Mouse (Mus musculus): Measurements from ENCODE around the gene Cbln3. TPM values are rescaled to one million over a fixed set of nuclear protein-coding genes. Genes with fewer than 3 reads are reported as not detected.
A peak's percentile ranks its signal among the peaks of the same experiment; 100 is the strongest.

The Cbln3 gene
- polyA plus RNA-seq, 1 experiment from 2014 or later: 0.74 TPM

- under 1% methylated on average over 39 of the region's 39 CpGs for WGBS
- Histone ChIP-seq H3K27ac (ENCODE audit: low read length) (peak within 1 kb of the TSS; percentile 83), H3K27me3 (ENCODE audit: insufficient read depth, low read length) (no peaks in the 10 kb centered on the region), H3K9ac (replicated peaks; ENCODE audit: low read length) (peak within 1 kb of the TSS; percentile 83), H3K4me3 (ENCODE audit: low read length) (peak within 1 kb of the TSS; percentile 59), H3K9me3 (ENCODE audit: low read length) (no peaks in the 10 kb centered on the region), H3K4me1 (ENCODE audit: insufficient read depth, low read length) (peaks cover 16% of the 10 kb centered on the region), H3K36me3 (ENCODE audit: insufficient read depth, low read length) (peaks cover 28% of the 10 kb centered on the region), H3K4me2 (replicated peaks; ENCODE audit: low read depth, low read length) (peak within 1 kb of the TSS; percentile 81)
- peak; percentile 91 for ATAC-seq (ENCODE audit: low FRiP score, low TSS enrichment)
Measured at GRCm38 (mm10) chr14:55899701-55900413, 15.7 kb upstream of the Cbln3 start, which contains the start of gene Sdr39u1. Sdr39u1 (minus strand) TSS chr14:55900293.

GRCm38 (mm10) chr14:55898947-55899346 lies 14.8 kb upstream of the Cbln3 start:
- H3K9ac ChIP-seq (replicated peaks; ENCODE audit: low read length): 0 out of 2 replicates have a peak overlapping the region, but pooled peaks have one; percentile 83
- peaks cover 37% of the 10 kb centered on the region for H3K36me3 ChIP-seq (ENCODE audit: insufficient read depth, low read length)
- peak overlapping the region; percentile 81 for H3K4me2 ChIP-seq (replicated peaks; ENCODE audit: low read depth, low read length)
- no peak overlapping the region for H3K27ac ChIP-seq (ENCODE audit: low read length)
- no peaks in the 10 kb centered on the region for H3K27me3 ChIP-seq (ENCODE audit: insufficient read depth, low read length)
- no peaks in the 10 kb centered on the region for H3K9me3 ChIP-seq (ENCODE audit: low read length)
- H3K4me1 ChIP-seq (ENCODE audit: insufficient read depth, low read length): peaks cover 16% of the 10 kb centered on the region
- no peak overlapping the region for H3K4me3 ChIP-seq (ENCODE audit: low read length)
- WGBS: 89% methylated on average over 7 of the region's 7 CpGs
- ATAC-seq (ENCODE audit: low FRiP score, low TSS enrichment): no peak

- peaks cover 16% of the 10 kb centered on the region for H3K4me1 ChIP-seq (ENCODE audit: insufficient read depth, low read length)
- no peak for ATAC-seq (ENCODE audit: low FRiP score, low TSS enrichment)
- H3K9ac ChIP-seq (replicated peaks; ENCODE audit: low read length): no peak overlapping the region
- no peaks in the 10 kb centered on the region for H3K9me3 ChIP-seq (ENCODE audit: low read length)
- no peak overlapping the region for H3K4me3 ChIP-seq (ENCODE audit: low read length)
- 92% methylated on average over 12 of the region's 12 CpGs for WGBS
- H3K27ac ChIP-seq (ENCODE audit: low read length): no peak overlapping the region
- H3K4me2 ChIP-seq (replicated peaks; ENCODE audit: low read depth, low read length): no peak overlapping the region
- H3K36me3 ChIP-seq (ENCODE audit: insufficient read depth, low read length): peaks cover 46% of the 10 kb centered on the region
- no peaks in the 10 kb centered on the region for H3K27me3 ChIP-seq (ENCODE audit: insufficient read depth, low read length)
Measured at GRCm38 (mm10) chr14:55897671-55898070, 13.5 kb upstream of the Cbln3 start.

DNA sequence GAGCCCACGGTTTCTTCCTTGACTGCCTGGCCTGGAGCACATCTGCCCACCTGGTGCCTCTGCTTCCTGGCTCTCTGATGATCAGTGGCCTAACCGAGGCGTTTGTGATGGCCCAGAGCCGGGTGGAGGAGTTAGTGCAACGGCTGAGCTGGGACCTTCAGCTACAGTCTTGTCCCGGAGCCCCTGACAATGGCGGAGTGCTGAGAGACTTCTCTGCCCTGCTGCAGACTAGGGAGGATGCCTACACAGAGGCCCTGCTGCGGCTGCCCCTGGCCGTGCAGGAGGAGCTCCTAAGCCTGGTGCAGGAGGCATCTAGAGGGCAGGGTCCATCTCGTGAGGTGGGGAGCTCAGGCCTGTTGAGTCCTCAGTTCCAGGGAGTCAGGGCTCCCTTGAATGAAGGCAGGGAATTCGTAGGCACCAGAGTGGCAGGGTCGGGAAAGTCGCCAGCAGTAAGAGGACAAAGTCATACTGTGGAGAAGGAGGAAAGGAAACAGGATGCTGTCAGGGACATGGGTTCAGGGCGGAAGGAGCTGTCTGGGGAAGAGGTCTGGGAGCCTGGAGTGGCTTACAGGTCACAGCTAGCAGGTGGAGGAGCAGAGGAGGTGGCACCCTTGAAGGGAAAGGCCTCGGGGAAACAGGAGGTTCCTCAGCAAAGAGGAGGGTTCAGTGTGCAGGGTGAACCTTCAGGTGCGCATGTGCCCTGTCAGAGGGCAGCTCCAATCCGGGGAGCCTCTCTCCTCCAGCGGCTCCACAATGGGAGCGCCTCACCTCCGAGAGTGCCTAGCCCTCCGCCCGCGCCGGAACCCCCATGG lies 2.6 kb upstream of the Cbln3 start:
- Histone ChIP-seq H3K4me2 (replicated peaks; ENCODE audit: low read depth, low read length) (peak overlapping the region; percentile 65), H3K27me3 (ENCODE audit: insufficient read depth, low read length) (no peaks in the 10 kb centered on the region), H3K9ac (replicated peaks; ENCODE audit: low read length) (no peak overlapping the region), H3K36me3 (ENCODE audit: insufficient read depth, low read length) (peaks cover 48% of the 10 kb centered on the region), H3K4me3 (ENCODE audit: low read length) (peak overlapping the region; percentile 84; the same call in 1 of the 2 replicates), H3K9me3 (ENCODE audit: low read length) (no peaks in the 10 kb centered on the region), H3K27ac (ENCODE audit: low read length) (no peak overlapping the region), H3K4me1 (ENCODE audit: insufficient read depth, low read length) (peaks cover 25% of the 10 kb centered on the region)
- ATAC-seq (ENCODE audit: low FRiP score, low TSS enrichment): no peak
- 78% methylated on average over 24 of the region's 24 CpGs for WGBS

- no peaks in the 10 kb centered on the region for H3K9me3 ChIP-seq (ENCODE audit: low read length)
- no peaks in the 10 kb centered on the region for H3K27me3 ChIP-seq (ENCODE audit: insufficient read depth, low read length)
- H3K4me2 ChIP-seq (replicated peaks; ENCODE audit: low read depth, low read length): peak overlapping the region; percentile 65
- H3K4me3 ChIP-seq (ENCODE audit: low read length): peak overlapping the region; percentile 84
- H3K4me1 ChIP-seq (ENCODE audit: insufficient read depth, low read length): peaks cover 25% of the 10 kb centered on the region
- peak overlapping the region; percentile 98 for H3K27ac ChIP-seq (ENCODE audit: low read length)
- H3K36me3 ChIP-seq (ENCODE audit: insufficient read depth, low read length): peaks cover 40% of the 10 kb centered on the region
- H3K9ac ChIP-seq (replicated peaks; ENCODE audit: low read length): peak overlapping the region; percentile 93
- ATAC-seq (ENCODE audit: low FRiP score, low TSS enrichment): no peak
- WGBS: 3% methylated on average over 16 of the region's 16 CpGs
Measured at GRCm38 (mm10) chr14:55885791-55886271, 1.6 kb upstream of the Cbln3 start.

DNA sequence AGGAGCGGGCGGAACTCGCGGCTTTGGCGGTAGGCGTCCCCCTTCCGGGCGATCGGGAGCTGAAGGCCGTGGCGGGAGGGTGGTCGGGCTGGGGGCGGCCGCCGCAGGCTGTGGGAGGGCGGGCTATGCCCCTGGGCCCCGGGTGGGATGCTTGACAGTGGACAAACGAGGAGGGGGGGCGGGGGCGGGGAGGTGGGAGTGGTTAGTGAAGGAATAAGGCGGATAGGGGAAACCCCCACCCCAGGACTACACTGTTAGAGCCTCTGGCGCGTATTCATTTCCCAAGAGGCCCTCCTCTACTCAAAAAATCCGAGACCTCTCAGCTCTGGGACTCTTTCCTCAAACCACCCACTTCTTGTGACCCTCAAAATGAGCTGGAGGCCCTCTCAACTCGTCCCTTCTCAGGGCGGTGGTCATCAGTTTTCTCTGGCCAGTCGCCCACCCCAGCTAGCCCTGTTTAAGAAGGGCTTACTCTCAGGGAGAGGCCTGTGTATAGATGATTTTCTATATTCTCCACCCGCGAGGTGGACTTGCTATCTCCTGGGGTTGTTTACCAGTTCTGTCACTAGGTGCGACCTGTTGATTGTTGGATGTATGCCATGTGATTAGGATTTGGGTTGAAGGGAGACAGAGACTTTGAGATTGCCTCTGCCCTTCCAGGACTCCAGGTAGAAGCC lies 1.1 kb upstream of the Cbln3 start:
- ATAC-seq (ENCODE audit: low FRiP score, low TSS enrichment): peak; percentile 71
- Histone ChIP-seq H3K9ac (replicated peaks; ENCODE audit: low read length) (peak overlapping the region; percentile 93), H3K4me2 (replicated peaks; ENCODE audit: low read depth, low read length) (peak overlapping the region; percentile 65), H3K27me3 (ENCODE audit: insufficient read depth, low read length) (no peaks in the 10 kb centered on the region), H3K4me1 (ENCODE audit: insufficient read depth, low read length) (peaks cover 25% of the 10 kb centered on the region), H3K4me3 (ENCODE audit: low read length) (peak overlapping the region; percentile 84), H3K36me3 (ENCODE audit: insufficient read depth, low read length) (peaks cover 36% of the 10 kb centered on the region), H3K27ac (ENCODE audit: low read length) (peak overlapping the region; percentile 98), H3K9me3 (ENCODE audit: low read length) (no peaks in the 10 kb centered on the region)
- 1% methylated on average over 24 of the region's 30 CpGs for WGBS

GRCm38 (mm10) chr14:55884713-55885113 lies 521 bp upstream of the Cbln3 start, which contains the start of gene Khnyn:
Khnyn (plus strand) TSS chr14:55884947.
- peaks cover 25% of the 10 kb centered on the region for H3K4me1 ChIP-seq (ENCODE audit: insufficient read depth, low read length)
- ATAC-seq (ENCODE audit: low FRiP score, low TSS enrichment): peak; percentile 97
- peak within 1 kb of the TSS; percentile 84 for H3K4me3 ChIP-seq (ENCODE audit: low read length)
- H3K9me3 ChIP-seq (ENCODE audit: low read length): no peaks in the 10 kb centered on the region
- peak within 1 kb of the TSS; percentile 93 for H3K9ac ChIP-seq (replicated peaks; ENCODE audit: low read length)
- no peaks in the 10 kb centered on the region for H3K27me3 ChIP-seq (ENCODE audit: insufficient read depth, low read length)
- H3K27ac ChIP-seq (ENCODE audit: low read length): peak within 1 kb of the TSS; percentile 98
- peaks cover 30% of the 10 kb centered on the region for H3K36me3 ChIP-seq (ENCODE audit: insufficient read depth, low read length)
- H3K4me2 ChIP-seq (replicated peaks; ENCODE audit: low read depth, low read length): peak within 1 kb of the TSS; percentile 65
- WGBS: 0% methylated on average over 30 of the region's 30 CpGs

GRCm38 (mm10) chr14:55883663-55884062 lies 529 bp downstream of the Cbln3 start:
- Histone ChIP-seq H3K27ac (ENCODE audit: low read length) (peak overlapping the region; percentile 98), H3K36me3 (ENCODE audit: insufficient read depth, low read length) (peaks cover 21% of the 10 kb centered on the region), H3K9ac (replicated peaks; ENCODE audit: low read length) (no peak overlapping the region), H3K27me3 (ENCODE audit: insufficient read depth, low read length) (no peaks in the 10 kb centered on the region), H3K4me1 (ENCODE audit: insufficient read depth, low read length) (peaks cover 26% of the 10 kb centered on the region), H3K4me3 (ENCODE audit: low read length) (no peak overlapping the region), H3K9me3 (ENCODE audit: low read length) (no peaks in the 10 kb centered on the region), H3K4me2 (replicated peaks; ENCODE audit: low read depth, low read length) (no peak overlapping the region)
- no peak for ATAC-seq (ENCODE audit: low FRiP score, low TSS enrichment)
- WGBS: 85% methylated on average over 12 of the region's 12 CpGs

GRCm38 (mm10) chr14:55883149-55883661 lies 987 bp downstream of the Cbln3 start:
- Histone ChIP-seq H3K27me3 (ENCODE audit: insufficient read depth, low read length) (no peaks in the 10 kb centered on the region), H3K4me3 (ENCODE audit: low read length) (no peak overlapping the region), H3K36me3 (ENCODE audit: insufficient read depth, low read length) (peaks cover 16% of the 10 kb centered on the region), H3K27ac (ENCODE audit: low read length) (no peak overlapping the region), H3K4me2 (replicated peaks; ENCODE audit: low read depth, low read length) (no peak overlapping the region), H3K9ac (replicated peaks; ENCODE audit: low read length) (no peak overlapping the region), H3K4me1 (ENCODE audit: insufficient read depth, low read length) (peaks cover 30% of the 10 kb centered on the region), H3K9me3 (ENCODE audit: low read length) (no peaks in the 10 kb centered on the region)
- ATAC-seq (ENCODE audit: low FRiP score, low TSS enrichment): no peak
- 92% methylated on average over 13 of the region's 13 CpGs for WGBS
